Mouse (Mus musculus): ENCODE results near the gene Procr.

GRCm38 (mm10) chr2:155764679-155765418, 13.9 kb downstream of the Procr start:
- TF ChIP-seq POLR2A (IDR thresholded peaks at IDR 0.05; ENCODE audit: extremely low read depth, insufficient read depth, low read length) (no peak), CTCF (IDR thresholded peaks at IDR 0.05; ENCODE audit: extremely low read depth, insufficient read depth, low read length) (peak; percentile 77)

All from cortical plate, adult 2 months (tissue).